Mouse (Mus musculus): Measurements from ENCODE around the gene Maff.
A peak's percentile ranks its signal among the peaks of the same experiment; 100 is the strongest.

DNA sequence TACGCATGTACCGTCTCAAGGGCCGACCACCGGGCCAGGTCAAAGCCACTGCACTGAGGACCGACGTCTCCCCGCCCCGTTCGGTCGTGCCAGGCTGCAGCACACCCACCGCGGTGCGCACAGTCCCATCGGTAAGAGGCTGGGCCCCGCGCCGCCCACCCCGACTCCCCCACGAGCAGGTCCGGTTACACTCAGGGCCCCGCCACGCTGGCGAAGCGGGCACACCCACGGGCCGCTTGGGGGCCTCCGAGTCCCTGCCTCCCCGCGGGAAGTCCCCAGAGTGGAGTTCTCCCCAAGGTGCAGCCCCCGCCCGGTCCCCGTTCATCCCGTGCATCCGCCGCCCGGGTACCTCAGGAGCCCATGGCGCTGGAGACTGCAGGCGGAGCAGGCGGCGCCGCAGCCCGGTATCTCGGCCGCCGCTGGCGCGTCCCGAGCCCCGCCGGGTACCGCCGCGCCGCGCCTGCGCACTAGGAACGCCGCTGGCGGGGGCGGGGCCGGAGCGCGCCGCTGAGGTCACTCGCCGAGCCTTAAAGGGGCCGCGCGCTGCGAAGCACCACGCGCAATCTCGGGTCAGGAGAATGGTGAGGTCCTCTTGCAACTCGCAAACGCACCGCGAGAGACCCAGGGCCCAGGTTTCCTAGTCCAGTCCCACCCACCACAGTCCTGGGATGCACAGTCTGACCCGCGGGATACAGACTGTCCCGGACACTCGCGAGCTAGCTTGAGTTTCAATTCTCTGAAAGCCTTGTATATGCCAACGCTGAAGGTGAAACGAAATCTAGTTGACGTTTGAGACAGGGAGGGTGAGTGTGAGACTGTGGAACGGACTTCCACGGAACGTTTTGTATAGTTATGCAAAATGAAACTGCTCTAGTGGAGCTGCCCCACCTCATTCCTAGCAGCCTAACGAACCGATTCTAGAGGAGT is 56.7 kb downstream of the Maff start, which contains the start of gene Tmem184b:
- no peak for TF ChIP-seq CTCF (IDR thresholded peaks at IDR 0.05; ENCODE audit: extremely low read depth, insufficient read depth, low read length)
- peak; percentile 66 for TF ChIP-seq POLR2A (IDR thresholded peaks at IDR 0.05; ENCODE audit: extremely low read depth, insufficient read depth, low read length)

All from cortical plate, adult 2 months (tissue).